Mouse (Mus musculus): ENCODE measurements around the gene Hcn1. TPM values are rescaled to one million over a fixed set of nuclear protein-coding genes. Genes with fewer than 3 reads are reported as not detected.

Gene Hcn1
- polyA plus RNA-seq, 1 experiment from 2014 or later, result 0.14 TPM

GRCm38 (mm10) chr13:117836658-117837057 is 234.5 kb downstream of the Hcn1 start:
- 8% methylated on average over 1 of the region's 1 CpGs for WGBS
- H3K27me3 ChIP-seq, result no peaks in the 10 kb centered on the region
- ATAC-seq, result 0 out of 2 replicates have a peak, but pooled peaks have one; percentile 19
- no peaks in the 10 kb centered on the region for H3K36me3 ChIP-seq (ENCODE audit: poor library complexity, severe bottlenecking)
- no peak overlapping the region for H3K4me3 ChIP-seq
- no peaks in the 10 kb centered on the region for H3K4me1 ChIP-seq
- H3K9ac ChIP-seq, result no peak overlapping the region
- no peaks in the 10 kb centered on the region for H3K9me3 ChIP-seq (replicated peaks)
- H3K4me2 ChIP-seq, result no peak overlapping the region
- no peak overlapping the region for H3K27ac ChIP-seq

- Histone ChIP-seq H3K4me2 (no peak overlapping the region), H3K9ac (no peak overlapping the region), H3K4me1 (no peaks in the 10 kb centered on the region), H3K27ac (no peak overlapping the region), H3K9me3 (replicated peaks) (no peaks in the 10 kb centered on the region), H3K4me3 (no peak overlapping the region), H3K27me3 (no peaks in the 10 kb centered on the region), H3K36me3 (ENCODE audit: poor library complexity, severe bottlenecking) (no peaks in the 10 kb centered on the region)
- ATAC-seq, result no peak
- WGBS, result 96% methylated on average over 7 of the region's 7 CpGs
These were observed 236.1 kb downstream of the Hcn1 start for GRCm38 (mm10) chr13:117838264-117838663.

DNA sequence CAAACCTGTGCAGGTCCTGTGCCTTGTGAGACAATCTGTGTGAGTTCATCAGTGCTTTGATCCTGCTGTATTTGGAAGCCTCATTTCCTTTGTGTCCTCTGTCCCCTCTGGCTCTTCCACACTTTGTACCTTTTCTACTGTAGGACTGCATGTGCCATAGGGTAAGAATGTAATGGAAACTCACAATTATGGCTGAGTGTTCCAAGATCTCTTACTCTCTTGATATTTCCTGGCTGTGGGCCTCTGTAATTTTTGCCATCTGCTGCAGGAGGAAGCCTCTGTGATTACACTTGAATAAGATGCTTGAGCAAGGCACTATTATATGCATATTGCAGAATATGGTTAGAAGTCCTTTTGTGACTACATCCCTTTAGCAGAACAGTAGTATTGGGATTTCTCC is 240.2 kb downstream of the Hcn1 start:
- no peak overlapping the region for H3K27ac ChIP-seq

GRCm38 (mm10) chr13:117847290-117847689 is 245.2 kb downstream of the Hcn1 start:
- Histone ChIP-seq H3K9ac (no peak overlapping the region), H3K4me3 (no peak overlapping the region), H3K4me2 (no peak overlapping the region), H3K4me1 (no peaks in the 10 kb centered on the region), H3K9me3 (replicated peaks) (no peaks in the 10 kb centered on the region), H3K36me3 (ENCODE audit: poor library complexity, severe bottlenecking) (no peaks in the 10 kb centered on the region), H3K27ac (no peak overlapping the region), H3K27me3 (no peaks in the 10 kb centered on the region)
- ATAC-seq, result no peak
- WGBS, result 93% methylated on average over 2 of the region's 2 CpGs

More for the DNA sequence above, 240.2 kb downstream of the Hcn1 start:
- Histone ChIP-seq H3K4me3 (no peak overlapping the region), H3K4me2 (no peak overlapping the region), H3K36me3 (ENCODE audit: poor library complexity, severe bottlenecking) (no peaks in the 10 kb centered on the region), H3K9ac (no peak overlapping the region), H3K4me1 (no peaks in the 10 kb centered on the region), H3K27me3 (no peaks in the 10 kb centered on the region), H3K9me3 (replicated peaks) (no peaks in the 10 kb centered on the region)
- 0 out of 2 replicates have a peak, but pooled peaks have one; percentile 10 for ATAC-seq

DNA sequence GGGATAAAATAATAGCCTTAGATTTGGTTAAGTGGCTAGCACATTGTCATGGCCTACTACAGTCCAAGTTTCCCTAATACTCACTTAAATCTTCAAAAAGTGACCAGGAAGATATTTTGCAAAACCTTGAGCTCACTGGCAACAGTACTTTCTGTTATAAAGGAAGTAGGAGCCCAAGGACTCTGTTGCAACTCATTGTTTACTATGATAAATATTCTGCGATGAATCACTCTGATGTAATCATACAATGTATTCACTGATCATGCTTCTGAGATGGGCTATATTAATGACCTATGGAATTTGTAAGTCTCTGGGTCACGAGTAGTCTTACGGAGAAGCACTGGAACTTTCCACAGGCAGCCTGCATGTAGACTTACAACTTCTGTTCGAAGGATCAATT is 246.6 kb downstream of the Hcn1 start:
- Histone ChIP-seq H3K9me3 (replicated peaks) (no peaks in the 10 kb centered on the region), H3K4me3 (no peak overlapping the region), H3K27me3 (no peaks in the 10 kb centered on the region), H3K4me1 (no peaks in the 10 kb centered on the region), H3K9ac (no peak overlapping the region), H3K4me2 (no peak overlapping the region), H3K36me3 (ENCODE audit: poor library complexity, severe bottlenecking) (no peaks in the 10 kb centered on the region), H3K27ac (no peak overlapping the region)
- no peak for ATAC-seq
- 88% methylated on average over 4 of the region's 4 CpGs for WGBS

GRCm38 (mm10) chr13:117851954-117852710 is 250.0 kb downstream of the Hcn1 start:
- WGBS, result 78% methylated on average over 6 of the region's 6 CpGs
- Histone ChIP-seq H3K4me2 (no peak overlapping the region), H3K4me3 (no peak overlapping the region), H3K9me3 (replicated peaks) (no peaks in the 10 kb centered on the region), H3K27me3 (no peaks in the 10 kb centered on the region), H3K9ac (no peak overlapping the region), H3K36me3 (ENCODE audit: poor library complexity, severe bottlenecking) (no peaks in the 10 kb centered on the region), H3K27ac (no peak overlapping the region), H3K4me1 (no peaks in the 10 kb centered on the region)
- ATAC-seq, result peak; percentile 41; the same call in 1 of the 2 replicates

DNA sequence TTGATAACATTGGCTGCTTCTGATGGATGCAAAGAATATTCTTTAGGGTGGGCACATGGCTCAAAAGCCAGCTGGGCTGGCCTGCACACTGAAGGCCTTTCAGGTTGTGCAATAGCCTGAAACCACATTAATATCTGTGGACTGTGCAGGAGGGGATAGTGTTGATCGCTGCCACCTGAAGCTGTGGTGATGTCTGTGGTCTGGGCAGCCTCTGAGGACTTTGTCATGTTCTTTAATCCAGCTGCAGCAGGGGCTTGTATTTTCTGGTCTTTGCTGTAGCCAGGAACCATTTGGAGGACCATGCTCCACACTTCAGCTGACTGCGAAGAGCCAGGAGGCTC is 250.6 kb downstream of the Hcn1 start:
- no peak overlapping the region for H3K4me3 ChIP-seq
- H3K4me2 ChIP-seq, result no peak overlapping the region
- no peaks in the 10 kb centered on the region for H3K36me3 ChIP-seq (ENCODE audit: poor library complexity, severe bottlenecking)
- no peak overlapping the region for H3K27ac ChIP-seq
- no peak for ATAC-seq
- H3K9me3 ChIP-seq (replicated peaks), result no peaks in the 10 kb centered on the region
- 95% methylated on average over 2 of the region's 2 CpGs for WGBS
- H3K27me3 ChIP-seq, result no peaks in the 10 kb centered on the region
- no peaks in the 10 kb centered on the region for H3K4me1 ChIP-seq
- H3K9ac ChIP-seq, result no peak overlapping the region

GRCm38 (mm10) chr13:117858416-117858815 is 256.3 kb downstream of the Hcn1 start:
- no peaks in the 10 kb centered on the region for H3K27me3 ChIP-seq
- no peak overlapping the region for H3K4me3 ChIP-seq
- no peak for ATAC-seq
- no peaks in the 10 kb centered on the region for H3K9me3 ChIP-seq (replicated peaks)
- no peaks in the 10 kb centered on the region for H3K36me3 ChIP-seq (ENCODE audit: poor library complexity, severe bottlenecking)
- 85% methylated on average over 3 of the region's 3 CpGs for WGBS
- H3K27ac ChIP-seq, result no peak overlapping the region
- H3K4me1 ChIP-seq, result no peaks in the 10 kb centered on the region
- H3K9ac ChIP-seq, result no peak overlapping the region
- no peak overlapping the region for H3K4me2 ChIP-seq

DNA sequence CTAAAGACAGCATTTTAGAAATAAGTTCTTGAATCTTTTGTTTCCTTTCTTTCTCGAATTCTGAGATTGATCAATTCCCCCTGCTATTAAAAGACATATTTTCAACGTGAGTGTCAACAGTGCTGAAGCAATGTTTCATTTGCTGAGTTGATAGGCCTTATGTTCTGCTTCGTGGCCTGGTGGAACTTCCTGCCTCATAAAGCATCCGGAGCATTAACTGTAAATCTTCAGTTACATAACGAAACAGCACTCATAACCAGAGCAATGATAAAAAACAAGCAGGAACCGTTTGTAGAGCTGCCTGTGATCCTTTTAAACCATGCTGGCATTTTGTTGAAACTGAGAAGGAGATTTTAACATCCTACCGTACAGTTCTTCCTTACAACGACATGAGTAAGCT is 275.7 kb downstream of the Hcn1 start:
- no peak overlapping the region for H3K4me3 ChIP-seq
- no peaks in the 10 kb centered on the region for H3K27me3 ChIP-seq
- H3K4me2 ChIP-seq, result no peak overlapping the region
- H3K9ac ChIP-seq, result no peak overlapping the region
- no peaks in the 10 kb centered on the region for H3K4me1 ChIP-seq
- 79% methylated on average over 8 of the region's 8 CpGs for WGBS
- no peaks in the 10 kb centered on the region for H3K9me3 ChIP-seq (replicated peaks)
- no peaks in the 10 kb centered on the region for H3K36me3 ChIP-seq (ENCODE audit: poor library complexity, severe bottlenecking)
- ATAC-seq, result no peak
- no peak overlapping the region for H3K27ac ChIP-seq

GRCm38 (mm10) chr13:117880471-117881225 is 278.5 kb downstream of the Hcn1 start:
- no peaks in the 10 kb centered on the region for H3K4me1 ChIP-seq
- 82% methylated on average over 4 of the region's 4 CpGs for WGBS
- no peaks in the 10 kb centered on the region for H3K36me3 ChIP-seq (ENCODE audit: poor library complexity, severe bottlenecking)
- no peak overlapping the region for H3K9ac ChIP-seq
- no peak overlapping the region for H3K4me2 ChIP-seq
- no peaks in the 10 kb centered on the region for H3K9me3 ChIP-seq (replicated peaks)
- H3K27ac ChIP-seq, result no peak overlapping the region
- no peak overlapping the region for H3K4me3 ChIP-seq
- H3K27me3 ChIP-seq, result no peaks in the 10 kb centered on the region
- ATAC-seq, result peak; percentile 59; the same call in 1 of the 2 replicates

GRCm38 (mm10) chr13:117892076-117892475 is 290.0 kb downstream of the Hcn1 start:
- Histone ChIP-seq H3K27ac (no peak overlapping the region), H3K36me3 (ENCODE audit: poor library complexity, severe bottlenecking) (no peaks in the 10 kb centered on the region), H3K9ac (no peak overlapping the region), H3K4me3 (no peak overlapping the region), H3K9me3 (replicated peaks) (no peaks in the 10 kb centered on the region), H3K4me2 (no peak overlapping the region), H3K27me3 (no peaks in the 10 kb centered on the region), H3K4me1 (no peaks in the 10 kb centered on the region)
- WGBS, result 85% methylated on average over 5 of the region's 5 CpGs
- no peak for ATAC-seq

DNA sequence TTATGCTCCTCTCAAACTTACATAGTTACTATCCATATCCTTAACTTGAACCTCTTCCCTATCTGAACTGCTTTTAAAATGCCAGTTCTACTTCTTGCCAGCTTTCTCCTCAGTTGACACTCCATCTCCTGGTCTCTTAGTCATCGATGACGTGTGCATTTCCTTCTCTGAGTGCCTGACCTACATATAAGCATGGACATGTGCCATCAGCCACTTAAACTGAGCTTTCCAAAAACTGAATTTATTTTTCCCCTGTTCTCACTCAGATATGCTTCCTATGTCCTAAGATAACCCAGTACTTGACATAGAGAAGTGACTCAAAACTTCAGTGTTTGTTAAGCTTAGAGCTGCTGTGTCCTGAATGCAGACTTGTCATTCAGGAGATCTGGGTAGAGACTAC is 295.9 kb downstream of the Hcn1 start:
- WGBS, result 87% methylated on average over 2 of the region's 2 CpGs
- Histone ChIP-seq H3K9ac (no peak overlapping the region), H3K27me3 (no peaks in the 10 kb centered on the region), H3K4me1 (no peaks in the 10 kb centered on the region), H3K9me3 (replicated peaks) (no peaks in the 10 kb centered on the region), H3K36me3 (ENCODE audit: poor library complexity, severe bottlenecking) (no peaks in the 10 kb centered on the region), H3K27ac (no peak overlapping the region), H3K4me3 (no peak overlapping the region), H3K4me2 (no peak overlapping the region)
- no peak for ATAC-seq

All from forebrain, embryonic 13.5 days (tissue).